Mouse (Mus musculus) megakaryocyte-erythroid progenitor cell, adult 5-6 weeks (primary cell): ENCODE results near the gene Fam189b. TPM values are rescaled to one million over a fixed set of nuclear protein-coding genes. Genes with fewer than 3 reads are reported as not detected.
"Not testable (repeated sequence)": the region's sequence is repeated elsewhere in the genome, so short reads cannot be mapped to it uniquely, and the experiment has no call there.

ENCODE experiments used
- ATAC-seq: replicated peaks from 2 replicates; pipeline ENCODE4 v1.8.0; 2016; ENCODE audit warnings: mild to moderate bottlenecking, inconsistent platforms; ENCODE audit not compliant: severe bottlenecking, poor library complexity, low FRiP score, low TSS enrichment
- total RNA-seq, 2 experiments: library from RNA; stranded (forward) in 1 of 2; stranded (reverse) in 1 of 2; fragments of 200-1000, 215-1000 nt in 1 of 2; fragments of >200 nt in 1 of 2; fragmentation: Nextera tagmentation in 1 of 2; gene quantifications; 2 replicates each; pipeline ENCODE4 v1.2.3; 2014 to 2017

The Fam189b gene
- total RNA-seq, 2 experiments from 2014 or later: 13.7 to 39.1 TPM

- ATAC-seq: peak; percentile 97
These were observed 13.3 kb downstream of the Fam189b start for GRCm38 (mm10) chr3:89195979-89196877.

GRCm38 (mm10) chr3:89199839-89200238 is 16.9 kb downstream of the Fam189b start:
- ATAC-seq: no peak

GRCm38 (mm10) chr3:89202253-89203141 is 19.6 kb downstream of the Fam189b start, which contains the start of gene Gba:
TSS of gene Gba (plus strand) at chr3:89202928.
- peak; percentile 84 for ATAC-seq

- ATAC-seq: peak; percentile 29; the same call in 1 of the 2 replicates
These were observed 20.2 kb downstream of the Fam189b start for GRCm38 (mm10) chr3:89203142-89203514.

GRCm38 (mm10) chr3:89206079-89206478 is 23.1 kb downstream of the Fam189b start:
- no peak for ATAC-seq

GRCm38 (mm10) chr3:89206695-89207094 is 23.8 kb downstream of the Fam189b start:
- no peak for ATAC-seq

GRCm38 (mm10) chr3:89208075-89208657 is 25.2 kb downstream of the Fam189b start:
- no peak for ATAC-seq

- ATAC-seq: no peak
These were observed 25.8 kb downstream of the Fam189b start for GRCm38 (mm10) chr3:89208736-89209135.

- no peak for ATAC-seq
These were observed 26.8 kb downstream of the Fam189b start for GRCm38 (mm10) chr3:89209731-89210130.

- ATAC-seq: no peak
These were observed 27.2 kb downstream of the Fam189b start for GRCm38 (mm10) chr3:89210162-89210561.

GRCm38 (mm10) chr3:89210731-89211130 is 27.8 kb downstream of the Fam189b start:
- ATAC-seq: no peak

- ATAC-seq: peak; percentile 77
These were observed 31.0 kb downstream of the Fam189b start for GRCm38 (mm10) chr3:89213803-89214530.

GRCm38 (mm10) chr3:89214681-89215411 is 31.9 kb downstream of the Fam189b start, which contains the start of gene Thbs3:
TSS of gene Thbs3 (plus strand) at chr3:89215180.
- ATAC-seq: no peak

- peak; percentile 76 for ATAC-seq
These were observed 32.9 kb downstream of the Fam189b start for GRCm38 (mm10) chr3:89215853-89216252.

- ATAC-seq: not testable (repeated sequence)
These were observed 33.5 kb downstream of the Fam189b start for GRCm38 (mm10) chr3:89216407-89216806.

- no peak for ATAC-seq
These were observed 35.3 kb downstream of the Fam189b start for GRCm38 (mm10) chr3:89218271-89218670.

GRCm38 (mm10) chr3:89219546-89219945 is 36.6 kb downstream of the Fam189b start:
- ATAC-seq: no peak

- no peak for ATAC-seq
These were observed 38.2 kb downstream of the Fam189b start for GRCm38 (mm10) chr3:89221167-89221566.
